In genomic region chr15:89356372-89356771, GRCm38 (mm10) we compare ENCODE assay signal across 8 mouse cellular contexts. TPM values are rescaled to one million over a fixed set of nuclear protein-coding genes. Genes with fewer than 3 reads are reported as not detected.
A peak's percentile ranks its signal among the peaks of the same experiment; 100 is the strongest.
DNase-seq lines count a peak whose midpoint lies in the region; ATAC-seq and TF ChIP-seq lines count a peak whose summit lies in the region.

No protein-coding gene starts in this region.

- peak; percentile 99 for DNase-seq in 3T3-L1 (ENCODE audit: low read depth, low spot score)
- DNase-seq in cerebellum, postnatal 10 days = peak; percentile 90
- peak; percentile 61 to 85 for DNase-seq in gastrocnemius, postnatal 4 days (ENCODE audit: low spot score in 2 of 2)
- peak; percentile 65 for DNase-seq in kidney, adult 9 months
- peak; percentile 56 to 65 for DNase-seq in lung, adult 18-20 months
- DNase-seq in thymus, postnatal 4 days = peak; percentile 87

- peak; percentile 43 for ATAC-seq in neural tube, embryonic 15.5 days (ENCODE audit: low FRiP score)

- H3K27me3 ChIP-seq in ES-Bruce4 (ENCODE audit: control insufficient read depth, insufficient read depth, low read length, poor library complexity, severe bottlenecking) = no peaks in the 10 kb centered on the region
- H3K27me3 ChIP-seq in neural tube, embryonic 15.5 days (replicated peaks) = no peaks in the 10 kb centered on the region

- peak overlapping the region; percentile 67 for H3K27ac ChIP-seq in ES-Bruce4 (ENCODE audit: insufficient read depth, low read length)
- H3K27ac ChIP-seq in neural tube, embryonic 15.5 days (replicated peaks) = peak overlapping the region; percentile 88

- no peaks in the 10 kb centered on the region for H3K9me3 ChIP-seq in ES-Bruce4 (replicated peaks; ENCODE audit: control insufficient read depth, insufficient read depth, low read length, poor library complexity, severe bottlenecking)
- no peaks in the 10 kb centered on the region for H3K9me3 ChIP-seq in neural tube, embryonic 15.5 days (replicated peaks)

- H3K4me3 ChIP-seq in ES-Bruce4 (ENCODE audit: low read depth, low read length) = peak overlapping the region; percentile 98
- peak overlapping the region; percentile 65 for H3K4me3 ChIP-seq in neural tube, embryonic 15.5 days (replicated peaks)

- peaks cover 16% of the 10 kb centered on the region for H3K36me3 ChIP-seq in ES-Bruce4 (ENCODE audit: control insufficient read depth, insufficient read depth, low read length, poor library complexity, severe bottlenecking)
- H3K36me3 ChIP-seq in neural tube, embryonic 15.5 days = peaks cover 32% of the 10 kb centered on the region

- peak overlapping the region; percentile 84 for H3K9ac ChIP-seq in ES-Bruce4 (ENCODE audit: low read depth, poor library complexity, severe bottlenecking)
- H3K9ac ChIP-seq in neural tube, embryonic 15.5 days (replicated peaks) = peak overlapping the region; percentile 76

- H3K4me1 ChIP-seq in ES-Bruce4 (ENCODE audit: control insufficient read depth, insufficient read depth, low read length) = peaks cover 2% of the 10 kb centered on the region
- H3K4me1 ChIP-seq in neural tube, embryonic 15.5 days = peaks cover 38% of the 10 kb centered on the region

- under 1% methylated on average over 15 of the region's 15 CpGs for WGBS in neural tube, embryonic 15.5 days

- TF ChIP-seq EP300 in ES-Bruce4 (IDR thresholded peaks at IDR 0.05; ENCODE audit: insufficient read depth, low read depth, low read length) = peak; percentile 77; the same call in 1 of the 2 replicates

- peak overlapping the region; percentile 86 for H3K4me2 ChIP-seq in neural tube, embryonic 15.5 days

- no peak for TF ChIP-seq CTCF in ES-Bruce4 (IDR thresholded peaks at IDR 0.05; ENCODE audit: low read depth, low read length)

- peak; percentile 15 for TF ChIP-seq POLR2A in ES-Bruce4 (IDR thresholded peaks at IDR 0.05; ENCODE audit: insufficient read depth, low read length)

RNA-seq across cellular contexts. Expression of gene Ncaph2, which starts 0.9 kb away (rescaled TPM):
- polyA plus RNA-seq in ES-Bruce4 (2011; ENCODE audit: insufficient read depth, insufficient read length, low read depth, missing spikeins) = 164 and 173 TPM in 2 replicates
- 10 to 100 TPM; 83.5 to 87.3 TPM for total RNA-seq in gastrocnemius, postnatal 4 days (2021)
- 105 and 111 TPM in 2 replicates for polyA plus RNA-seq in neural tube, embryonic 15.5 days (2015; fragmentation: Nextera tagmentation; extraction: Ambion mirVana)

RNA-seq across cellular contexts. Expression of gene Lmf2, which starts 0.9 kb away (rescaled TPM):
- polyA plus RNA-seq in ES-Bruce4 (2011; ENCODE audit: insufficient read depth, insufficient read length, low read depth, missing spikeins) = 41.4 and 42.1 TPM in 2 replicates
- 10 to 100 TPM; 45.7 to 47.7 TPM for total RNA-seq in gastrocnemius, postnatal 4 days (2021)
- 30.6 and 33.7 TPM in 2 replicates for polyA plus RNA-seq in neural tube, embryonic 15.5 days (2015; fragmentation: Nextera tagmentation; extraction: Ambion mirVana)

RNA-seq across cellular contexts. Expression of gene Sco2, which starts 17.3 kb away (rescaled TPM):
- 11.0 and 12.0 TPM in 2 replicates for polyA plus RNA-seq in ES-Bruce4 (2011; ENCODE audit: insufficient read depth, insufficient read length, low read depth, missing spikeins)
- total RNA-seq in gastrocnemius, postnatal 4 days (2021) = 10 to 100 TPM; 11.1 to 12.0 TPM
- 15.6 and 17.9 TPM in 2 replicates for polyA plus RNA-seq in neural tube, embryonic 15.5 days (2015; fragmentation: Nextera tagmentation; extraction: Ambion mirVana)

RNA-seq across cellular contexts. Expression of gene Tymp, which starts 20.5 kb away (rescaled TPM):
- polyA plus RNA-seq in ES-Bruce4 (2011; ENCODE audit: insufficient read depth, insufficient read length, low read depth, missing spikeins) = not detected in 2 replicates
- under 1 TPM; 0.26 to 0.32 TPM for total RNA-seq in gastrocnemius, postnatal 4 days (2021)
- polyA plus RNA-seq in neural tube, embryonic 15.5 days (2015; fragmentation: Nextera tagmentation; extraction: Ambion mirVana) = 2.1 and 2.6 TPM in 2 replicates

RNA-seq across cellular contexts. Expression of gene Miox, which starts 22.2 kb away (rescaled TPM):
- polyA plus RNA-seq in ES-Bruce4 (2011; ENCODE audit: insufficient read depth, insufficient read length, low read depth, missing spikeins) = not detected in 2 replicates
- not detected for total RNA-seq in gastrocnemius, postnatal 4 days (2021)
- polyA plus RNA-seq in neural tube, embryonic 15.5 days (2015; fragmentation: Nextera tagmentation; extraction: Ambion mirVana) = not detected in 2 replicates

Comparison
In these comparisons a context has a peak if more than half of its experiments do, and no peak if none do; other contexts are left out.
1. Peak in every context shown above with its lines: DNase-seq, ATAC-seq, H3K4me3 ChIP-seq and H3K27ac ChIP-seq.